Mouse (Mus musculus) left cerebral cortex, adult 11 months (tissue): Measurements from ENCODE around the gene Kif5a.

Experiments
- DNase-seq: peaks from one replicate; pipeline ENCODE4 v3.0.0; 2022; ENCODE audit warnings: low spot score

Kif5a gene

DNA sequence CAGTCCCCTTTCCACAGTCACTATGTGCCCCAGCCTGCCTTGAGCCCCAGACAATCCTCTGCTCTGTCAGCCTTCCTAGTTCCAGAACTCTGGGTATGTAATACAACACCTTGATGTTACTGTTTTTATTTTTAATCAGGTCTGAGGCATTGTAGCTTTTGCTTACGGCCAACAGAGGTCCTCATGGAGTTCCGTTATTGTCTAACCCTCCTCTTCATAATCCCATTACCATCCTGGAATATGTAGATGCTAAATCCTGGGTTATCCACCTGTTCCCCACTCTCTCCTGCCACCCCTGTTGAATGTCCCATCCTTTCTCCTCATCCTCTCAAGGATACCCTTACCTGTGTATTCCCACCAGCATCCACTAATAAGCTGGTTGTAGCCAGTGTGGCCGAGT, 86.9 kb downstream of the Kif5a start:
- no peak for DNase-seq
